Mouse (Mus musculus) mouse embryonic stem cell (cell line): ENCODE measurements around the gene Adgrb3.
"Not testable (repeated sequence)": the region's sequence is repeated elsewhere in the genome, so short reads cannot be mapped to it uniquely, and the experiment has no call there.

ENCODE experiments used
- in situ Hi-C, 2 experiments: fragments of 300-500 bp; cut with MboI; formaldehyde crosslinking; loops; 1 replicate in 1 of 2; 3 replicates in 1 of 2; pipeline ENCODE4 v1.14.3; 2019 to 2020; ENCODE audit warnings: low sequenced_read_pairs in 2 of 2, low pct_unique_long_range_greater_than_20kb in 1 of 2, mixed read lengths in 1 of 2; ENCODE audit not compliant: unreplicated experiment in 1 of 2

The Adgrb3 gene

GRCm38 (mm10) chr1:25577836-25578235 is 251.7 kb downstream of the Adgrb3 start:
- in situ Hi-C loops = no loop called here

GRCm38 (mm10) chr1:25576598-25576997 is 252.9 kb downstream of the Adgrb3 start:
- in situ Hi-C loops = no loop called here

GRCm38 (mm10) chr1:25568096-25568495 is 261.4 kb downstream of the Adgrb3 start:
- in situ Hi-C loops = no loop called here

- in situ Hi-C loops = no loop called here
Observed at GRCm38 (mm10) chr1:25546072-25546471, 283.4 kb downstream of the Adgrb3 start.

- in situ Hi-C loops = no loop called here
Observed at GRCm38 (mm10) chr1:25543915-25544314, 285.6 kb downstream of the Adgrb3 start.

GRCm38 (mm10) chr1:25542891-25543290 is 286.6 kb downstream of the Adgrb3 start:
- in situ Hi-C loops = no loop called here

GRCm38 (mm10) chr1:25526976-25527375 is 302.5 kb downstream of the Adgrb3 start:
- in situ Hi-C loops = no loop called here

GRCm38 (mm10) chr1:25510321-25511055 is 319.0 kb downstream of the Adgrb3 start:
- in situ Hi-C loops = no loop called here

GRCm38 (mm10) chr1:25504313-25504712 is 325.2 kb downstream of the Adgrb3 start:
- in situ Hi-C loops = no loop called here

- in situ Hi-C loops = no loop called here
Observed at GRCm38 (mm10) chr1:25503524-25503923, 326.0 kb downstream of the Adgrb3 start.

GRCm38 (mm10) chr1:25495202-25495914 is 334.1 kb downstream of the Adgrb3 start:
- in situ Hi-C loops = no loop called here

- in situ Hi-C loops = no loop called here
Observed at GRCm38 (mm10) chr1:25491503-25491902, 338.0 kb downstream of the Adgrb3 start.

GRCm38 (mm10) chr1:25490174-25490573 is 339.3 kb downstream of the Adgrb3 start:
- in situ Hi-C loops = no loop called here

GRCm38 (mm10) chr1:25475699-25476098 is 353.8 kb downstream of the Adgrb3 start:
- in situ Hi-C loops = no loop called here

- in situ Hi-C loops = no loop called here
Observed at GRCm38 (mm10) chr1:25474469-25474868, 355.0 kb downstream of the Adgrb3 start.

- in situ Hi-C loops = not testable (repeated sequence)
Observed at GRCm38 (mm10) chr1:25471612-25472011, 357.9 kb downstream of the Adgrb3 start.

GRCm38 (mm10) chr1:25462612-25463011 is 366.9 kb downstream of the Adgrb3 start:
- in situ Hi-C loops = no loop called here

- in situ Hi-C loops = no loop called here
Observed at GRCm38 (mm10) chr1:25435506-25435905, 394.0 kb downstream of the Adgrb3 start.

- in situ Hi-C loops = no loop called here
Observed at GRCm38 (mm10) chr1:25430219-25430862, 399.2 kb downstream of the Adgrb3 start.
